Mouse (Mus musculus) CH12.LX (cell line): ENCODE results near the gene Ost4. TPM values are rescaled to one million over a fixed set of nuclear protein-coding genes. Genes with fewer than 3 reads are reported as not detected.

ENCODE experiments used
- DNase-seq: peaks from one replicate; pipeline ENCODE4 v3.0.0-alpha.2; 2013; ENCODE audit errors: extremely low read depth
- H3K27ac ChIP-seq: 2 replicates; pipeline ENCODE4 v1.5.1; 2012; ENCODE audit warnings: low read depth, mild to moderate bottlenecking, control low read depth, moderate library complexity; ENCODE audit not compliant: insufficient read depth
- H3K27me3 ChIP-seq: replicated peaks from 2 replicates; pipeline ENCODE3; 2012; ENCODE audit warnings: inconsistent platforms
- H3K36me3 ChIP-seq, 2 experiments: replicated peaks in 1 of 2; 2 replicates each; pipeline versions ENCODE3 to v1.6.1; 2012; ENCODE audit warnings: inconsistent platforms in 1 of 2, low read length in 1 of 2, mild to moderate bottlenecking in 1 of 2, mixed read lengths in 1 of 2, moderate library complexity in 1 of 2; ENCODE audit not compliant: control insufficient read depth in 1 of 2, insufficient read depth in 1 of 2
- H3K4me1 ChIP-seq, 2 experiments: 2 replicates each; pipeline ENCODE4 v1.6.1; 2012; ENCODE audit warnings: inconsistent platforms in 1 of 2, moderate library complexity in 1 of 2; ENCODE audit not compliant: insufficient read depth in 2 of 2, control insufficient read depth in 1 of 2
- H3K4me2 ChIP-seq: 2 replicates; pipeline ENCODE4 v1.6.1; 2012; ENCODE audit warnings: low read depth, mild to moderate bottlenecking, control low read depth; ENCODE audit not compliant: poor library complexity, insufficient read depth, severe bottlenecking
- H3K4me3 ChIP-seq, 3 experiments: fragments of 150-350 bp in 1 of 3; sonication (generic) in 1 of 3; replicated peaks in 1 of 3; 2 replicates each; pipeline versions ENCODE3 to v1.5.1; 2011 to 2012; ENCODE audit warnings: low read depth in 2 of 3, low read length in 2 of 3, mild to moderate bottlenecking in 2 of 3, moderate library complexity in 2 of 3, control low read depth in 1 of 3, improper control_type of control experiment in 1 of 3, inconsistent platforms in 1 of 3, mixed read lengths in 1 of 3; ENCODE audit not compliant: poor library complexity in 1 of 3
- H3K79me2 ChIP-seq: replicated peaks from 2 replicates; pipeline ENCODE4 v1.6.1; 2012; ENCODE audit warnings: mild to moderate bottlenecking, moderate library complexity; ENCODE audit not compliant: control insufficient read depth, poor library complexity, insufficient read depth, severe bottlenecking; ENCODE audit errors: extremely low read depth
- H3K9ac ChIP-seq: 2 replicates; pipeline ENCODE4 v1.6.1; 2012; ENCODE audit warnings: low read depth, mild to moderate bottlenecking, control low read depth, moderate library complexity; ENCODE audit not compliant: insufficient read depth
- H3K9me3 ChIP-seq: replicated peaks from 2 replicates; pipeline ENCODE3; 2012; ENCODE audit warnings: low read length, inconsistent platforms, mixed read lengths
- BHLHE40 ChIP-seq: IDR thresholded peaks from 2 replicates; pipeline ENCODE4 v1.6.1; 2011; ENCODE audit warnings: mild to moderate bottlenecking, low read depth, low read length, improper control_type of control experiment
- CHD2 ChIP-seq: IDR thresholded peaks from 2 replicates; pipeline ENCODE4 v1.6.1; 2011; ENCODE audit warnings: low read length, improper control_type of control experiment
- CTCF ChIP-seq, 2 experiments: IDR thresholded peaks in 1 of 2; conservative IDR thresholded peaks in 1 of 2; 2 replicates each; pipeline ENCODE4 v1.5.1; 2011 to 2012; ENCODE audit warnings: low read depth in 2 of 2, low read length in 2 of 2, improper control_type of control experiment in 1 of 2, inconsistent platforms in 1 of 2, mild to moderate bottlenecking in 1 of 2, moderate library complexity in 1 of 2
- E2F4 ChIP-seq: IDR thresholded peaks from 2 replicates; pipeline ENCODE4 v1.6.1; 2011; ENCODE audit warnings: low read depth, low read length, improper control_type of control experiment; ENCODE audit not compliant: insufficient replicate concordance
- ELF1 ChIP-seq: IDR thresholded peaks from 2 replicates; pipeline ENCODE4 v1.6.1; 2014; ENCODE audit warnings: low read depth, mild to moderate bottlenecking, inconsistent platforms, low read length, improper control_type of control experiment
- EP300 ChIP-seq: IDR thresholded peaks from 2 replicates; pipeline ENCODE4 v1.6.1; 2011; ENCODE audit warnings: low read length, improper control_type of control experiment
- ETS1 ChIP-seq: conservative IDR thresholded peaks from 2 replicates; pipeline ENCODE4 v1.6.1; 2012; ENCODE audit warnings: low read depth, mild to moderate bottlenecking, inconsistent platforms, low read length, improper control_type of control experiment, moderate library complexity
- GABPA ChIP-seq: IDR thresholded peaks from 2 replicates; pipeline ENCODE4 v1.6.1; 2012; ENCODE audit warnings: low read depth, low read length, improper control_type of control experiment, inconsistent platforms; ENCODE audit not compliant: insufficient replicate concordance
- JUN ChIP-seq: IDR thresholded peaks from 2 replicates; pipeline ENCODE4 v1.6.1; 2011; ENCODE audit warnings: low read depth, mild to moderate bottlenecking, low read length, improper control_type of control experiment, moderate library complexity; ENCODE audit not compliant: insufficient read depth
- KAT2A ChIP-seq: IDR thresholded peaks from 2 replicates; pipeline ENCODE4 v1.6.1; 2012; ENCODE audit warnings: low read length, improper control_type of control experiment, inconsistent platforms; ENCODE audit not compliant: insufficient replicate concordance
- MAFK ChIP-seq: IDR thresholded peaks from 2 replicates; pipeline ENCODE4 v1.6.1; 2011; ENCODE audit warnings: low read length, improper control_type of control experiment; ENCODE audit not compliant: insufficient replicate concordance
- MAX ChIP-seq: IDR thresholded peaks from 2 replicates; pipeline ENCODE4 v1.6.1; 2011; ENCODE audit warnings: low read length, improper control_type of control experiment
- MEF2A ChIP-seq: IDR thresholded peaks from 2 replicates; pipeline ENCODE4 v1.6.1; 2014; ENCODE audit warnings: low read depth, mild to moderate bottlenecking, inconsistent platforms, low read length, improper control_type of control experiment, borderline replicate concordance
- MXI1 ChIP-seq: IDR thresholded peaks from 2 replicates; pipeline ENCODE4 v1.6.1; 2011; ENCODE audit warnings: mild to moderate bottlenecking, low read depth, low read length, improper control_type of control experiment
- MYC ChIP-seq: IDR thresholded peaks from 2 replicates; pipeline ENCODE4 v1.6.1; 2011; ENCODE audit warnings: low read depth, mild to moderate bottlenecking, improper control_type of control experiment, low read length
- NRF1 ChIP-seq: IDR thresholded peaks from 2 replicates; pipeline ENCODE4 v1.6.1; 2014; ENCODE audit warnings: low read depth, mild to moderate bottlenecking, inconsistent platforms, low read length, improper control_type of control experiment, moderate library complexity
- POLR2A ChIP-seq: IDR thresholded peaks from 2 replicates; pipeline ENCODE4 v1.6.1; 2011; ENCODE audit warnings: low read depth, mild to moderate bottlenecking, improper control_type of control experiment, low read length
- SIN3A ChIP-seq: IDR thresholded peaks from 2 replicates; pipeline ENCODE4 v1.6.1; 2012; ENCODE audit warnings: low read length, improper control_type of control experiment, inconsistent platforms
- SMC3 ChIP-seq: IDR thresholded peaks from 2 replicates; pipeline ENCODE4 v1.6.1; 2011; ENCODE audit warnings: low read depth, low read length, improper control_type of control experiment
- TBP ChIP-seq: conservative IDR thresholded peaks from 2 replicates; pipeline ENCODE4 v1.6.1; 2011; ENCODE audit warnings: low read depth, low read length, improper control_type of control experiment
- ZC3H11A ChIP-seq: IDR thresholded peaks from 2 replicates; pipeline ENCODE4 v1.6.1; 2012; ENCODE audit warnings: low read depth, mild to moderate bottlenecking, inconsistent platforms, low read length, improper control_type of control experiment
- ZMIZ1 ChIP-seq: IDR thresholded peaks from 2 replicates; pipeline ENCODE4 v1.6.1; 2012; ENCODE audit warnings: low read depth, mild to moderate bottlenecking, inconsistent platforms, low read length, improper control_type of control experiment
- dilution Hi-C: fragments of 300-500 bp; cut with MboI; formaldehyde crosslinking; loops from 2 replicates; pipeline ENCODE4 v1.14.3; 2020; ENCODE audit warnings: low sequenced_read_pairs; ENCODE audit not compliant: extremely low pct_unique_long_range_greater_than_20kb, extremely low pct_ligation_motif_present
- in situ Hi-C: fragments of 300-500 bp; cut with MboI; formaldehyde crosslinking; loops from 3 replicates; pipeline ENCODE4 v1.14.3; 2019; ENCODE audit warnings: low sequenced_read_pairs, low pct_ligation_motif_present, low pct_unique_long_range_greater_than_20kb, mixed read lengths
- polyA plus RNA-seq: library from polyadenylated mRNA; unstranded; fragments of >175 nt; gene quantifications from 2 replicates; pipeline ENCODE4 v1.2.1, GENCODE M21; 2012; ENCODE audit warnings: low read depth; ENCODE audit not compliant: insufficient read length
- total RNA-seq, 2 experiments: library from RNA; depleted of rRNA; stranded (reverse); fragments of 300-350 nt in 1 of 2; fragments of >200 nt in 1 of 2; gene quantifications; 2 replicates each; pipeline ENCODE4 v1.2.3; 2012 to 2014

The Ost4 gene
- total and polyA plus RNA-seq, 3 experiments = 181 to 330 (median 263) TPM

GRCm38 (mm10) chr5:30920621-30921020 lies 13.0 kb upstream of the Ost4 start:
- Histone ChIP-seq H3K36me3 (no peaks in the 10 kb centered on the region), H3K4me3 (peak overlapping the region; percentile 37 to 60 (median 37)), H3K9ac (peak overlapping the region; percentile 20; the same call in 1 of the 2 replicates), H3K27ac (no peak overlapping the region), H3K9me3 (no peaks in the 10 kb centered on the region), H3K4me2 (peak overlapping the region; percentile 54), H3K4me1 (peaks cover 9 to 47% of the 10 kb centered on the region in 2 experiments), H3K79me2 (no peaks in the 10 kb centered on the region), H3K27me3 (peaks cover 75% of the 10 kb centered on the region)
- in situ Hi-C loops (loop anchor here (5.0 kb wide), 1 partner anchor 118 kb away; no protein-coding TSS in a partner anchor), dilution Hi-C loops (no loop called here)
- TF ChIP-seq MXI1 (no peak), MAX (no peak), NRF1 (no peak), JUN (no peak), SIN3A (no peak), ELF1 (no peak), ZMIZ1 (no peak), CHD2 (no peak), ZC3H11A (no peak), ETS1 (no peak), BHLHE40 (no peak)
- no peak for DNase-seq

GRCm38 (mm10) chr5:30919831-30920614 lies 12.4 kb upstream of the Ost4 start:
- Histone ChIP-seq H3K4me3 (peak overlapping the region in 1 of 3 experiments; percentile 37), H3K4me2 (peak overlapping the region; percentile 54), H3K79me2 (no peaks in the 10 kb centered on the region), H3K27me3 (peaks cover 70% of the 10 kb centered on the region), H3K9ac (no peak overlapping the region), H3K36me3 (no peaks in the 10 kb centered on the region), H3K27ac (no peak overlapping the region), H3K4me1 (peaks cover 12 to 53% of the 10 kb centered on the region in 2 experiments), H3K9me3 (no peaks in the 10 kb centered on the region)
- DNase-seq = no peak
- dilution Hi-C loops (no loop called here), in situ Hi-C loops (loop anchor here (5.0 kb wide), 1 partner anchor 118 kb away; no protein-coding TSS in a partner anchor)
- TF ChIP-seq MEF2A (no peak), CHD2 (0 out of 2 replicates have a peak, but pooled peaks have one; percentile 24)

- H3K9ac ChIP-seq = no peak overlapping the region
- H3K27me3 ChIP-seq = peaks cover 58% of the 10 kb centered on the region
- H3K36me3 ChIP-seq = no peaks in the 10 kb centered on the region
- no peak overlapping the region for H3K27ac ChIP-seq
- H3K79me2 ChIP-seq = no peaks in the 10 kb centered on the region
- TF ChIP-seq MEF2A (no peak), MAFK (no peak), EP300 (no peak), MYC (no peak), TBP (no peak), MXI1 (no peak), POLR2A (no peak), SIN3A (no peak), SMC3 (no peak), NRF1 (no peak), CTCF (conservative IDR thresholded peaks at IDR 0.05 in 1 of 2, IDR thresholded peaks at IDR 0.05 in 1 of 2; ENCODE audit: low read depth in 2 of 2, low read length in 2 of 2) (no peak), KAT2A (no peak), GABPA (no peak), ZMIZ1 (no peak), E2F4 (no peak), CHD2 (no peak)
- no peak overlapping the region for H3K4me2 ChIP-seq
- dilution Hi-C loops = no loop called here
- in situ Hi-C loops = no loop called here
- DNase-seq = no peak
- no peak overlapping the region for H3K4me3 ChIP-seq
- H3K9me3 ChIP-seq = no peaks in the 10 kb centered on the region
- H3K4me1 ChIP-seq = peaks cover 12 to 49% of the 10 kb centered on the region in 2 experiments
Observed at GRCm38 (mm10) chr5:30918691-30919090, 11.1 kb upstream of the Ost4 start.
